Mouse (Mus musculus): Measurements from ENCODE around the gene B020004J07Rik.
"Not testable (repeated sequence)": the region's sequence is repeated elsewhere in the genome, so short reads cannot be mapped to it uniquely, and the experiment has no call there.

The B020004J07Rik gene

GRCm38 (mm10) chr4:101843923-101844322, at the start of gene B020004J07Rik:
Gene B020004J07Rik (minus strand): TSS chr4:101844023.
- not testable (repeated sequence) for DNase-seq (ENCODE audit: low spot score)

GRCm38 (mm10) chr4:101889377-101889776, 45.6 kb upstream of the B020004J07Rik start:
- no peak for DNase-seq (ENCODE audit: low spot score)

GRCm38 (mm10) chr4:101883641-101884040, 39.8 kb upstream of the B020004J07Rik start:
- DNase-seq (ENCODE audit: low spot score), result no peak

DNA sequence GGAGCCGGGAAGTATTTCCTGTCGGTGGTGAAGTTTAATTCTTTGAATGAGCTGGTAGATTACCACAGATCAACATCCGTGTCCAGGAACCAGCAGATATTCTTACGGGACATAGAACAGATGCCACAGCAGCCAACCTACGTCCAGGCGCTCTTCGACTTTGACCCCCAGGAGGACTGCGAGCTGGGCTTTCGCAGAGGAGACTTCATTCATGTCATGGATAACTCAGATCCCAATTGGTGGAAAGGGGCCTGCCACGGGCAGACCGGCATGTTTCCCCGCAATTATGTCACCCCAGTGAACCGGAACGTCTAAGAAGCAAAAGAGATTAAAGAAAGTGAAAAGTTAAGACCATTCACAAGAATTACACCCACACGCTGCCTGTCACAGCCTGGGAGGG, 31.9 kb upstream of the B020004J07Rik start:
- DNase-seq (ENCODE audit: low spot score), result not testable (repeated sequence)

- not testable (repeated sequence) for DNase-seq (ENCODE audit: low spot score)
These were observed 28.2 kb upstream of the B020004J07Rik start for GRCm38 (mm10) chr4:101872031-101872430.

DNA sequence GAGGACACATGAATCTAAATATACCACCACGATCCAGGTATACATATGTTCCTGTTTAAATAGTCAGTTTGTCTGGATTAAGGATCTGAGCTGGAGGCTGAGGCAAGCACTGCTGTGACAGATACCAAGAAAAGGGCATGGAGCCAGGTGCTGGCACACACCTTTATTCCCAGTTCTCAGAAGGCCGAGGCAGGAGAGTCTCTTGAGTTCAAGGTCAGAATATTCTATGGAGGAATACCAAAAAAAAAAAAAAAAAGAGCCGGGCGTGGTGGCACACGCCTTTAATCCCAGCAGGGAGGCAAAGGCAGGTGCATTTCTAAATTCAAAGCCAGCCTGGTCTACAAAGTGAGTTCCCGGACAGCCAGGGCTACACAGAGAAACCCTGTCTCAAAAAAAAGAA, 18.5 kb upstream of the B020004J07Rik start:
- no peak for DNase-seq (ENCODE audit: low spot score)

DNA sequence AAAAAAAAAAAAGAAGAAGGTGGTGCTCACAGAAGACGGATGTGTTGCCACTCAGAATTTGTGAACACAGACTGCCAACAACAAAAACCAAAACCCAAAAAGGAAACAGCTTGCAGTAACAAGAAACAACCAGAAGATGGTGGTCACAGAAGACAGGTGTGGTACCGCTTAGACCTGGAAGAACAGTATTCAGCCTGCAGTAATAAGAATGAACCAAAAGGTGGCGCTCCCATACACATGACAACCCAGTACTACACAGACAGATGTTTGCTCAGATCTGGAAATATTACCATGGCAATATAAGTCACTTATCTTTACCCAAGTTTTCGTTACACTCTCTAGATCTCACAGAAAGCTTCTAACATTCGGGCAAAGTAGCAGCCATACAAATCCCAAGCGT, 17.1 kb upstream of the B020004J07Rik start:
- peak; percentile 10 for DNase-seq (ENCODE audit: low spot score)

DNA sequence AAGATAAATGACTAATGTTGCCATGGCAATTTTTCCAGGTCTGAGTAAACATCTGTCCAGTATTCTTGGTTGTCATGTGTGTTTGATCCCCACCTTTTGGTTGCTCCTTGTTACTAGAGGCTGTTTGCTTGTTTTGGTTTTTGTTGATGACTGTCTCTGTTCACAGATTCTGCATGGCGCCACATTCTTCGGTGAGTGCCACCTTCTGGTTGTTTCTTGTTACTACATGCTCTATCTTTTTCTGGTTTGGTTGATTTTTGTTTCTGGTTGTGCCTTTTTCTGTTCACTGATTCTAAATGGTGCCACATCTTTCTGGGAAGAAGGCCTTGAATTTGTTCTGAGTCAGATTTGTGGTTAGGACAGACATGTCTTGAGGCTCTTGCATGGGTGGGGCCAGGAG, 7.1 kb upstream of the B020004J07Rik start:
- DNase-seq (ENCODE audit: low spot score), result no peak
